Mouse (Mus musculus) embryonic facial prominence, embryonic 15.5 days (tissue): ENCODE results near the gene Tmem131l. TPM values are rescaled to one million over a fixed set of nuclear protein-coding genes. Genes with fewer than 3 reads are reported as not detected.

Experiments
- ATAC-seq: fragments of 200-750 bp; cut with Nextera tagmentation; 2 replicates; pipeline ENCODE4 v1.8.0; 2017; ENCODE audit warnings: low read depth, moderate TSS enrichment; ENCODE audit not compliant: insufficient number of reproducible peaks, low FRiP score, low TSS enrichment
- H3K27ac ChIP-seq: fragments of 300-500 bp; sonication (generic); replicated peaks from 2 replicates; pipeline ENCODE4 v1.5.1; 2015; ENCODE audit warnings: mild to moderate bottlenecking, inconsistent platforms
- H3K27me3 ChIP-seq: fragments of 300-500 bp; sonication (generic); 2 replicates; pipeline ENCODE4 v1.6.1; 2015; ENCODE audit warnings: inconsistent platforms
- H3K36me3 ChIP-seq: fragments of 300-500 bp; sonication (generic); 2 replicates; pipeline ENCODE4 v1.6.1; 2015; ENCODE audit warnings: mild to moderate bottlenecking, inconsistent platforms
- H3K4me1 ChIP-seq: fragments of 300-500 bp; sonication (generic); 2 replicates; pipeline ENCODE4 v1.6.1; 2015; ENCODE audit warnings: inconsistent platforms
- H3K4me2 ChIP-seq: fragments of 300-500 bp; sonication (generic); replicated peaks from 2 replicates; pipeline ENCODE4 v1.6.1; 2015; ENCODE audit warnings: mild to moderate bottlenecking, inconsistent platforms
- H3K4me3 ChIP-seq: fragments of 300-500 bp; sonication (generic); replicated peaks from 2 replicates; pipeline ENCODE4 v1.5.1; 2015; ENCODE audit warnings: mild to moderate bottlenecking, inconsistent platforms
- H3K9ac ChIP-seq: fragments of 300-500 bp; sonication (generic); 2 replicates; pipeline ENCODE4 v1.6.1; 2015; ENCODE audit warnings: inconsistent platforms
- H3K9me3 ChIP-seq: fragments of 300-500 bp; sonication (generic); replicated peaks from 2 replicates; pipeline ENCODE4 v1.6.1; 2016; ENCODE audit warnings: inconsistent platforms
- WGBS: fragments of 180-500 bp; shearing (Covaris S2); methylation state at CpG from one replicate; pipeline ENCODE4 v1.1.7; 2015; 5-methylcytosine and 5-hydroxymethylcytosine counted together
- polyA plus RNA-seq: library from polyadenylated mRNA; unstranded; fragments of >200 nt; fragmentation: Nextera tagmentation; extraction: Ambion mirVana; gene quantifications from 2 replicates; pipeline ENCODE4 v1.2.1, GENCODE M21; 2015

Gene Tmem131l
- polyA plus RNA-seq = 56.8 and 60.5 TPM in 2 replicates

DNA sequence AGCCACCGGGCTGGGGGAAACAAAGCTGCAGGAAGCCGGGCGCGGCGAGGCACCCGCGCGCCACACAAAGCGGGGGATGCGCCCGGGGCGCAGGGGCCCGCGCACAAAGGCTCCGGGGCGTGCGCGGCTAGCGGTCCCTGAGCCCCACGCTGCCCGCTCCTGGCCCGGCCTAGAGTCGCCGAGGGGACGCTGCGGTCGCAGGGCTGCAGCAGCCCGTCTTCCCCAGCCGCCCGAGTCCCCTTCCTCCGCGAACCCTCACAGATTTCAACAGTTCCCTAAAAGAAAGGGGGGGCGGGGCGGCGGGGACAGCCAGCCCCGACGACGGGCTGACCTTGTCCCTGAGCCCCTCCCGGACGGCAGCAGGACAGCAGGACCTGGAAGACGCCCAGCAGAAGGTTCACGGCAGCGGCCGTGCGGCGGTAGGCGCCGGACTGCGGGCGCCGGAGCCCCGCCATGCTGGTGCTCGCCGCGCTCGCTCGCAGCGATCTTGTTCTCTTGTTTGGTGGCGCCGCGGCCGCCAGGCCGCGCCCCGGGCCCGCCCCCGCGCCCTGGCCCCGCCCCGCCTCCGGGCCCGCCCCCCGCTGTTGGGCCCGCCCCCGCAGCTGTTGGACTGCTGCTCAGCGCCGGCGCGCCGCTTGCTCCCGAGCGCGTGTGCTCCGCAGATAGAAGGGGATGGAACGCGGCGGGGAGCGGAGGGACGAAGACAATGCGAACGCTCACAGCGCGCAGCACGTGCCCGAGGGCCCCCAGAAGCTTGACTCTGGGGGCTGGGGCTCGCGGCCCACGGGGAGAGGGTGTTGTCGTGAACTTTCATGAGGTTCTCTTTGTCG is at the start of gene Tmem131l:
TSS of gene Tmem131l (minus strand) at position 530 of the 830 bp plus-strand sequence.
- WGBS = under 1% methylated on average over 98 of the region's 100 CpGs
- peak; percentile 94 for ATAC-seq
- peak within 1 kb of the TSS; percentile 91 for H3K4me2 ChIP-seq

DNA sequence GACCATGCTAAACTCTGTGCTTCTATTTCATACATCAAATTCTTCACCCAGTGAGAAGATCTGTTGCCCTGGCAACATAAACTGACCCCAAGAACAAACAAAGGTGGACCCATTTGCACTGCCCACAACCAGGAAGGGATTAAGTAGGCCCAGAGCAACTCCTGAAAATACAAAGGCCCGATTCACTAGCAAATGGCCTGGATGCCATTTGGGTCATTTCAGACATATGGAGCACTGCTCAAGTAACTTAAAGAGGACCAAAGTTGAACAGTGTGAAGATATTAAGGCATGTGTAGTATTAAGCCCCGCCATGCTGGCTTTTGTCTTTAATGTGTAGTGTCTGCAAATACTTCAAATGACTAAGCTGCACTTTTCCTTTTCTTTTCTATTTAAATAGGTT is 46.9 kb upstream of the Tmem131l start:
- Histone ChIP-seq H3K4me1 (no peaks in the 10 kb centered on the region), H3K27me3 (no peaks in the 10 kb centered on the region), H3K36me3 (no peaks in the 10 kb centered on the region), H3K27ac (no peak overlapping the region), H3K4me3 (no peak overlapping the region), H3K4me2 (no peak overlapping the region), H3K9ac (no peak overlapping the region), H3K9me3 (0 out of 2 replicates have a peak, but pooled peaks cover 3% of the 10 kb centered on the region)
- 45% methylated on average over 2 of the region's 2 CpGs for WGBS
- no peak for ATAC-seq

More for the DNA sequence above, at the start of gene Tmem131l:
- Histone ChIP-seq H3K9ac (peak within 1 kb of the TSS; percentile 93), H3K27me3 (no peaks in the 10 kb centered on the region; the same call in 1 of the 2 replicates), H3K9me3 (no peaks in the 10 kb centered on the region), H3K4me3 (peak within 1 kb of the TSS; percentile 93), H3K36me3 (no peaks in the 10 kb centered on the region), H3K4me1 (peaks cover 29% of the 10 kb centered on the region), H3K27ac (peak within 1 kb of the TSS; percentile 93)

- 0 out of 2 replicates have a peak, but pooled peaks cover 4% of the 10 kb centered on the region for H3K9me3 ChIP-seq
- no peak overlapping the region for H3K9ac ChIP-seq
- no peak overlapping the region for H3K4me2 ChIP-seq
- no peaks in the 10 kb centered on the region for H3K27me3 ChIP-seq
- no peaks in the 10 kb centered on the region for H3K36me3 ChIP-seq
- WGBS = 84% methylated on average over 7 of the region's 7 CpGs
- no peak overlapping the region for H3K4me3 ChIP-seq
- no peak for ATAC-seq
- H3K27ac ChIP-seq = no peak overlapping the region
- H3K4me1 ChIP-seq = no peaks in the 10 kb centered on the region
Measured at GRCm38 (mm10) chr3:84086337-84086736, 46.4 kb upstream of the Tmem131l start.

- 24% methylated on average over 9 of the region's 9 CpGs for WGBS
- no peak overlapping the region for H3K9ac ChIP-seq
- no peak overlapping the region for H3K4me2 ChIP-seq
- no peak overlapping the region for H3K27ac ChIP-seq
- no peaks in the 10 kb centered on the region for H3K36me3 ChIP-seq
- no peak overlapping the region for H3K4me3 ChIP-seq
- no peak for ATAC-seq
- 0 out of 2 replicates have a peak, but pooled peaks cover 4% of the 10 kb centered on the region for H3K9me3 ChIP-seq
- no peaks in the 10 kb centered on the region for H3K27me3 ChIP-seq
- no peaks in the 10 kb centered on the region for H3K4me1 ChIP-seq
Measured at GRCm38 (mm10) chr3:84085429-84085828, 45.5 kb upstream of the Tmem131l start.

GRCm38 (mm10) chr3:84081208-84081722 is 41.3 kb upstream of the Tmem131l start:
- 66% methylated on average over 4 of the region's 4 CpGs for WGBS
- ATAC-seq = no peak
- no peaks in the 10 kb centered on the region for H3K27me3 ChIP-seq
- H3K9ac ChIP-seq = no peak overlapping the region
- H3K27ac ChIP-seq = no peak overlapping the region
- no peak overlapping the region for H3K4me2 ChIP-seq
- no peak overlapping the region for H3K4me3 ChIP-seq
- 0 out of 2 replicates have a peak, but pooled peaks cover 4% of the 10 kb centered on the region for H3K9me3 ChIP-seq
- no peaks in the 10 kb centered on the region for H3K36me3 ChIP-seq
- peaks cover 4% of the 10 kb centered on the region for H3K4me1 ChIP-seq

DNA sequence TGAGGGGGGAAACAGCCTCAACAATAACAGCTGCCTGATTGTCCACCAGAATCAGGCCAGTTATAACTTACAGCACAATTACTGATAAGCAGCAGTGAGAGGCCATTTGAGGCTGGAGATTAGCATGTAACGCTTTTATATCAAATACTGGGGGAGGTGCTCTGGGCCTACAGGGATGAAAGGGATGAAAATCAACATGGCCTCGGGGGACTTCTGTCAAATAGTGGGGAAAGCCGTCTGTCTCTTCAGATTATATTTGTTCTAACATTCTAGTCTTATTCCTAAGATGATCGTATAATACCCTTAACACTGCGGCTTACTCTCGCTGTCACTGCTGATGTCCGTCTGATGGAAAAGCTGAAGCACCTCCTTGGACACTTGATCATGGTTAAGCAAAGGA is 40.1 kb upstream of the Tmem131l start:
- 68% methylated on average over 7 of the region's 7 CpGs for WGBS
- H3K4me3 ChIP-seq = no peak overlapping the region
- no peak overlapping the region for H3K27ac ChIP-seq
- H3K4me1 ChIP-seq = peaks cover 4% of the 10 kb centered on the region
- no peaks in the 10 kb centered on the region for H3K36me3 ChIP-seq
- no peak for ATAC-seq
- H3K9me3 ChIP-seq = 0 out of 2 replicates have a peak, but pooled peaks cover 4% of the 10 kb centered on the region
- H3K9ac ChIP-seq = no peak overlapping the region
- H3K27me3 ChIP-seq = no peaks in the 10 kb centered on the region
- H3K4me2 ChIP-seq = no peak overlapping the region

DNA sequence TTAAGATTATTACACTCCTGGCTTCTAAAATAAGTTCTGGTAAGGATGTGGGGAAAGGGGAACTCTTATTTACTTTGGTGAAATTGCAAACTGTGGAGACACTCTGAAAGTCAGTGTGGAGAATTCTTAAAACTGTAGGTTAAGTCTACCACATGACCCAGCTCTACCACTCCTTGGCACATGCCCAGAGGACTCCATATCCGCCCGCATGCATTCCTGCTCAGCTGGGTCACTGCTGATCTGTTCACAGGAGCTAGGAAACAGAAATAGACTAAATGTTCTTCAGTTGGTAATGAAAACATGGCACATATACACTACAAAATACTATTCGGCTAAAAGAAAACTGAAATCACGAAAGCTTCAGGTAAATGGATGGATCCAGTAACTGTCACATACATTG is 37.5 kb upstream of the Tmem131l start:
- WGBS = 73% methylated on average over 4 of the region's 4 CpGs
- Histone ChIP-seq H3K36me3 (no peaks in the 10 kb centered on the region), H3K27me3 (no peaks in the 10 kb centered on the region), H3K4me1 (peaks cover 4% of the 10 kb centered on the region), H3K9me3 (0 out of 2 replicates have a peak, but pooled peaks cover 4% of the 10 kb centered on the region), H3K27ac (no peak overlapping the region), H3K4me2 (no peak overlapping the region), H3K9ac (no peak overlapping the region), H3K4me3 (no peak overlapping the region)
- no peak for ATAC-seq

- Histone ChIP-seq H3K4me2 (no peak overlapping the region), H3K27ac (no peak overlapping the region), H3K4me1 (peaks cover 4% of the 10 kb centered on the region), H3K9ac (no peak overlapping the region), H3K36me3 (no peaks in the 10 kb centered on the region), H3K27me3 (no peaks in the 10 kb centered on the region), H3K4me3 (no peak overlapping the region), H3K9me3 (no peaks in the 10 kb centered on the region)
- ATAC-seq = no peak
- WGBS = 71% methylated on average over 13 of the region's 13 CpGs
Measured at GRCm38 (mm10) chr3:84076543-84077332, 36.8 kb upstream of the Tmem131l start.

DNA sequence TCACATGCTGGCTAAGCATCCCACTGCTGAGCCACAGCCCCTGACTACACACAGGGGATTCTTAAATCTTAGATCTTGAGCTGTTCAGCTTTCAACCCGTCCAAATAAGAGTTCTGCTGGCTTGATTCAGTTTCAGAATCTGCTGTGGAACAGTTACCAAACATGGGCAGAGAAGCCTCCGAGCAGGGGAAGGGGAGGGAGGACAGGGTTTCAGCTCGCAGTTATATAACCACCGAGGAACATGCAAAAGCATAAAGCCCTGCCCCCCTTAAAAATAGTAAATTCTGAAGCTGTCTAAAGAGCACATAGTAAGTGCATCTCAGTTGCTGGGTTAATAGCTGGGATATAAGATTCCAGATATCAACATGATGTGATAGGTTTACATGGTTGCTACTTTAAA is 35.5 kb upstream of the Tmem131l start:
- no peaks in the 10 kb centered on the region for H3K36me3 ChIP-seq
- H3K4me1 ChIP-seq = peaks cover 4% of the 10 kb centered on the region
- H3K4me2 ChIP-seq = no peak overlapping the region
- no peak for ATAC-seq
- no peak overlapping the region for H3K9ac ChIP-seq
- no peaks in the 10 kb centered on the region for H3K27me3 ChIP-seq
- no peaks in the 10 kb centered on the region for H3K9me3 ChIP-seq
- WGBS = 55% methylated on average over 4 of the region's 4 CpGs
- H3K4me3 ChIP-seq = no peak overlapping the region
- no peak overlapping the region for H3K27ac ChIP-seq

- no peak for ATAC-seq
- H3K9ac ChIP-seq = no peak overlapping the region
- H3K4me3 ChIP-seq = no peak overlapping the region
- no peaks in the 10 kb centered on the region for H3K27me3 ChIP-seq
- H3K4me1 ChIP-seq = no peaks in the 10 kb centered on the region
- H3K36me3 ChIP-seq = no peaks in the 10 kb centered on the region
- no peak overlapping the region for H3K27ac ChIP-seq
- no peaks in the 10 kb centered on the region for H3K9me3 ChIP-seq
- H3K4me2 ChIP-seq = no peak overlapping the region
- WGBS = 74% methylated on average over 2 of the region's 2 CpGs
Measured at GRCm38 (mm10) chr3:84074777-84075176, 34.8 kb upstream of the Tmem131l start.

DNA sequence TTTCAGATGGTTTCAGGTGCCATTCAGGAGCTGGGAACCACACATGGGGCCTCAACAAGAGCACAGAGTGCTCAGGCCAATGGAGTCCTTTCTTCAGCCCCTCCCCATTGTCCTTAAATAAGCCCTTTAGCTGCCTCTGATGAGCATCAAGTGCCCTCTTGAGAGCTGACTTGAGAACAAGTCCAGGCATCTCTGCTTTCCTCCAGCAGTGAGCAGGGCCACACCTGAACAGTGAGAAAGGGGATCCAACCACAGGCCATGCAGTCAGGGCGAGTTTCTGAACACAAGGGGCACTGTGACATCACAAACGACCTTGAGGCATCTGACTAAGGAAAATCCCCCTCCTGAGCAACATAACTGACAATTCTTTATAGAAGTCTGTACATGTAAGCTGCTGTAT is 31.7 kb upstream of the Tmem131l start:
- 8% methylated on average over 2 of the region's 2 CpGs for WGBS
- no peak overlapping the region for H3K9ac ChIP-seq
- no peaks in the 10 kb centered on the region for H3K4me1 ChIP-seq
- no peaks in the 10 kb centered on the region for H3K36me3 ChIP-seq
- no peak overlapping the region for H3K27ac ChIP-seq
- no peaks in the 10 kb centered on the region for H3K9me3 ChIP-seq
- no peak for ATAC-seq
- no peaks in the 10 kb centered on the region for H3K27me3 ChIP-seq
- H3K4me2 ChIP-seq = no peak overlapping the region
- H3K4me3 ChIP-seq = no peak overlapping the region
